Mouse (Mus musculus) T-helper 1 cell (primary cell): ENCODE measurements around the gene Lsamp.
"Not testable (repeated sequence)": the region's sequence is repeated elsewhere in the genome, so short reads cannot be mapped to it uniquely, and the experiment has no call there.

Source experiments
- in situ Hi-C: fragments of 300-600 bp; cut with MboI, MseI; formaldehyde crosslinking; loops from one replicate; pipeline ENCODE4 v1.15.1; 2025; ENCODE audit warnings: high pct_unique_total_duplicates

Gene Lsamp

DNA sequence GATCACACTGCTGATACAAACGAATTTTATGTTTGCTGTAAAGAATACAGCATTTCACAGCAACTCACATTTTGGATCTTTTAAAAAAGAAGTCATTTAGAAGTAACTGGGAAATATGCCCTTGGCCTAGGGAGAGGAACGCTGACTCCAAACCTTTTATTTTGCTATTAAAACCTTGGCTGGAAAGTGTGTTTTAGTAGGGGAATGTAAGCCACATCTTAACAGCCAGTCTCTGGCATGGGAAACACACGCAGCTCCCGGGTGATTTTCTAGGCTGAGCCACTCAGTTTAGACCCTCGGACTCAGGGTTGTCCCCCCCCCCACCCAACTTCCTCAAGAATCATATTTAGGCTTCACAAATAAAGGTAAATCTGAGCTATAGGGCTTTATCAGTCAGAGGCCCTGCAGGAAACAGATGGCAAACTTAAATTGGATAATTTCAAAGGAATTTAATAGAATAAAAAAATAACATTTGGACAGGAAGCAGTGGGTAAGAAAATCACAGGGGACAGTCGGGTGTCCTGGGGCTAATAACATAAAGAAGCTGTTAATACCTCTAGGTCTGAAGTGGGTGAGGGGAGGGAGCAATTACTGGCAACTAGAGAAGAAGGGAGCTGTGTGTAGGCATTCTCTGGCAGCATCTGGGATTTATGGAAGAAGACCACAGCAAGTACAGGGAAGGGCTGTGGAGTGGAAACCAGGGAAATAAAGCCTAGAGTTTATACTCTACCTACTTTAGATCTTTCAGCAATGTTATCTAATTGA is 1933.1 kb downstream of the Lsamp start:
- in situ Hi-C loops: no loop called here

DNA sequence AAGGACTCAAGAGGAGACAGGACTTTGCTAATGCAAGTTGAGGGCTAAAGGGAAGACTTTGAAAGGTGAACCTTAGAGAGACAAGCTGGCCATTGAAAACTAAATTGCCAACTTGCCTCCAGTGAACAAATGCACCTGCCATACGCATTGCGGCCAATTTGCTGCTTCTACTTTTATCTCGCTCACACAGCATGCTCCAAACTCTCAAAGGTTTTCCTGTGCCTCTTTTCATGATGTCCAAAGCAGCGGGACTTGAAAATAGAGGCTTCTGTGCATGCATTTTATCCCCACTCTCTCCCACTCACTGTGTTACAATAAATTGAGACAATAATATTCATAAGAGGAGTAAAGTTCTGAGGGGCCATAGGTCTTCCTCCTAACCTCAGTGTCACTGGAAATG is 1945.4 kb downstream of the Lsamp start:
- in situ Hi-C loops: no loop called here

DNA sequence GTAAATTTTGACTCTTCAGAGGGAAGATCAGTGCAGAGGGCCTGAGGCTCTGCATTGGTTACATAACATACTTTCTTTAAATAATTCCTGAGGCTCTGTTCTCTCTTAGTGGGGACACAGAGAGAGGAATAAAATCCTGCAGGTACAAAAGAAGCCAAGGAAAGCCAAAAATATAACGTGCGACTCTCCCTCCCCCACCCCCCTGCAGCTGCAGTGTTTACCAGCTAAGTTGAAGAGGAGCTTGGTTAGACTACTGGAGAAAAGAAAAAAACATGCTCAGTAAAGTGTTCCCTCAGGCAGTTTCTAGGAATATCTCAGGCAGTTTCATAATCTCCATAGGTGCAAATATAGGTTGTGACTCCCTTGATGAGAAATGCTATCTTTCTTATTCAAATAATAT is 1951.5 kb downstream of the Lsamp start:
- in situ Hi-C loops: no loop called here

DNA sequence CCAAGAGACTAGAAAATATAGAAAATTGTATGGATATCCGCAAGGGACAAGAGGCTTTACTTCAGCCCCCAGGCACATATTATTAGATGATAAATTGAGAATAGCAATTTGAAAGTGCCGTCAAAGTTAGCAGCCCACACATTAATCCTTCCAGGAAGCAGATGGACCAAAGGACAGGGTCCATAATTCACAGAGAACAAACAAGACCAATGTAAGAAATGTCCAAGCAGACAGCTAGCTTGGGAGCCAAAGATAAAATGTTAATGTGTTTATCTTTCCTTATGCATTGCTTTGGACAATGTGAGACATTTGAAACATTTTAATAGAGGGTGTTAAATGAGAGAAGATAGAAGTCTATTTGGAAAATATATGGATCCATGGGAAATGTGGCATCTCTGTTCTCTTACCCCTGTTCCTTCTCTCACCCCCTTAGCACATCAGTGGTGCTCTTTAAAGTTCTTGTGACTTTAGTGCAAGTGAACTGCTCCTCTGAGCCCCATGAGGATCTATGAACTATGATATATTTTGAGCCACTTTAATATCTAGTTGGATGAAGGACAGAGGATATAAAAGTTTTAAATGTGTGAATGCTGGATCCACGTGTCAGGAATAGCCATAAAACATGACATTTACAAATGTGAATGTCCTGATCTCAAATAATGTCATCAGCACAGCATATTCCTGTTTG is 1952.9 kb downstream of the Lsamp start:
- in situ Hi-C loops: no loop called here

DNA sequence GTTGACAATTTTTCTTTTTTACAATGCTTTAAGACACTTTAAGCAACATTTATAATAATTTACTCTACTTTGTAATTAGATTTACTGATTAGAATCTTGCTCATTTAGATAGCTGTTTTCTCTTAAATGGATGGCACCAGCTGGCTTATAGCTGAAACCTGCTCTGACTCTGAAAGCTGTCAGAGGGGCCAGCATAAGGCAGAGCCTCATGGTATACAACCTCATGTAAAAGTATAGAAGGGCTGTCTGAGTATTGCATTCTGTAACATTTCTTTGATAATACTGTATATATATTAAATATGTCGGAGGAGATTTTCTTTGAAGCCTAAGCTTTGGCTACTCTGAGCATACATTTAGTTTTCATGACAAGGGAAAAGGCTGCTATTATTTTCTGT is 1953.4 kb downstream of the Lsamp start:
- in situ Hi-C loops: no loop called here

DNA sequence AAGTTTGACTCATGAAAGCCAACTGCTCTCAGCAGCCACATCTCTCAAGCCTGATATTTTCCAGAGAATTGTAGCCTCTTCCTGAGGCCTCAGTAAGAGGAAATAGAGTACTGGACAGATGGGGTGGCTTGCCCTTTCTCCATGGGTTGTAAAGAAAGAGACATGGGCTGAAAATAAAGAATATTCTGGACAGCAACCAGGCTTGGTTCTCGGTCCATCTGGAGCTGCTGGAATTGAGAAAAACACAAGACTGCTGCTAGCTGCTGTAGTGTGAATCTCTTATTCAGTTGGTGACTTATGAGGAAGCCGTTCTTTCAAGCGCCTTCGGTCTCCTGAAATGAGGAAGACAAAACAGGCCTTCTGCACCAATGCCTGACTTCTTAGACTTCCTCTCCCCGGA is 1954.1 kb downstream of the Lsamp start:
- in situ Hi-C loops: no loop called here

DNA sequence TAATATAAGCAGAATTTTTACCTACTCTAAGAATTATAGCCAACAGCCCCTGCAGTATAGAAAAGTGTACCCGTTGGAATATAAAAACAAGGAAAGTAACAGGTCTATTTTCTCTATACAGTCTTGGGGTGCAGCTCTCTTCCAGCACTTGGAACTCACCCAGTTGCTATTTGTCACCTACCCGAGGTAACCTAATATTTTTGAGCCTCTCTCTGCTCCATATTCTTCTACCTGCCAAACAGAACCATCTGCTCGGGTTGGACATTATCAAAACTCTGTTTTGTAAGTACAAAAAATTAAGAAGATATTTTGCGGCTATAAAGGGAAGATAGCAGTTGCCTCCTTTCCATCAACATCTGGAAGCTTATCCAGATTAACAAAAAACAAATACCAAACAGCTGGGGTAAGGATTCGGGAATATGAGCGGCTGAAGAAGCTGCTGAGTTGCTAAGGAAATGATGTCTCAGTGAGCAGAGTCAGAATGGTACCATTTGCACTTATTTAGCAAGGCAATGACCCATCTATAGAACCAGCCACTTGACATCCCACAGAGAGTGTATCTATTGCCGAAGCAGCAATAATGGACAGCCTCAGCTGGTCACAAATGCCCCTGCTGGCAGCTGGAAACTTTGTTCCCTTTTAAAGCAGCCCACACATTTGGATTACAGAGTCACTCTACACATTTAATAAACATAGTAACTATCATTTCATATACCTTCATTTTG is 1957.6 kb downstream of the Lsamp start:
- in situ Hi-C loops: no loop called here

DNA sequence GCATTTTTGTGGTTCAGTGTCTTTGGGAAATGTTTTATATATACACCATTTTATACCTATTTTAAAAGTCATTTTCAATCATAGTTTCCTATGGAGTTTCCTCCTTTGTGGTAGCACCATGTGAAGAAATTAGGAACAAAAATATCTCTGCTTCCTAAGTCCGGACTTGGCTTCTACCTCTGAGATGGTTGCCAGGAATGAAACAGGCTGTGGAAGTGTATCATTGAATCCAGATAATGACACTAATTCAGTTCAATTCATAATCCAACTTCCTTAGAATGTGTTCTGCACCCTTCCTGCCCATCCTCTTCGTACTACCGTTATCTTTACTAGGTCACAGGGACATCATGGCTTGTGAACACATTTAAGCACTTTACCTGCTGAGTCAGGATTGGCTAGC is 1973.7 kb downstream of the Lsamp start:
- in situ Hi-C loops: no loop called here

DNA sequence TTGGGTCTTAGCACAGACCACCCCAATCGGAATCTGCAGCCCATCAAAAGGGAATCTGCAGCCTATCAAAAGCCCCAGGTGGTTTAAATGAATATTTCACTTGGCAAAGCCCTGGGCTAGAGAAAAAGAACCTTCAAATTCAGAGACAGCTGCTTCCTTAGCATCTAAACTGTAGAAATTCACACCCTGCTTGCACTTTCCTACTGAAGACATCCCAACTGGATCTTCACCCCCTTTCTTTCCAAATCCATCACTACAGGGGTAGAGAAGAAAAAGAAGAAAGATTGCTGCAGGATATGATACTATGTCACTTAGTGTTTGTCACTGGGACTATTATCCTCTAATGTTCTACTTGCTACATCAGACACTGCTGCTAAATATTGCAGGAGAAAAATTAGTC is 1981.5 kb downstream of the Lsamp start:
- in situ Hi-C loops: no loop called here

DNA sequence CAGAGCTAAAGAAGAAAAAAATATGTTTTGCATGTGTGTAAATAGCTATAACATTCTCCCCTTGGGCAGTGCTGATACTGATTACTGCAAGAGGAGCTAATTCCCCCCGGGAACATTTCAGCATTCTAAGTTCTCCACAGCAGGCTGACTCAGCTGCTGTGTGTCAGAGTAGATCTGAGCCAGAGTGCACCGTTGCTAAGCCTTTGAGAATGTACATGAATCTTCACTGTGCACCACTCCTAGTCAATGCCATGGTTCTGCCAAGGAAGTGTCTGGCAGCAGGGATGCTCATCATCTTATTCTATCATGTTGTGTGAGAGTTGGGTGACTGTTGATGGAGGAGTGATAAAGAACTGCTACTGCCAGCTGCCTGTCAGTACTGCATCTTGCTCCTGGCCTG is 1985.1 kb downstream of the Lsamp start:
- in situ Hi-C loops: no loop called here

DNA sequence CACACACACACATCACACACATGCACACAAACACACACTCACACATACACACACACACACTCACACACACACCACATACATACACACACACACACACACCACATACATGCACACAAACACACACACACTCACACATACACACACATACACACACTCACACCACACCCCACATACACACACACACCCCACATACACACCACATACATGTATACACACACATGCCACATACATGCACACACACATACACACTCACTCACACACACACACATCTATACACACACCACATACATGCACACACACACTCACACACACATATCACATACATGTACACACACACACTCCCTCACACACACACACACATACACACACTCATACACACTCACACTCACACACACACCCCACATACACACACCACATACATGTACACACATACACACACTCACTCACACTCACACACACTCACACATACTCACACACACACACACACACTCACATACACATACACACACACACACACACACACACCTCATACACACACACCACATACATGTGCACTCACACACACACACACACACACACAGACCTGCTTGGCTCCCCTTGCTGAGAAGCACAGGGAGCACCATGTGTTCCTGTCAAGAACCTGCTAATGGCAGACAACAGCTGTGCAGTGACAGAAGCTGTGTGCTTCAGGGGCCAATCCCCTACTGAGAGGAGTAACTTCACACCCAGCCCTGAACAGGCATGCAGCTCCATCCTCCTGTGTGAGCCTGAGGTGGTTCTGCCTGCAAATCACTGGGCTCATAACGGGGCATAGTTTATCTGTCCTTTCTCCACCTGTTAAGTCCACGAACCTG is 1990.9 kb downstream of the Lsamp start:
- in situ Hi-C loops: no loop called here

DNA sequence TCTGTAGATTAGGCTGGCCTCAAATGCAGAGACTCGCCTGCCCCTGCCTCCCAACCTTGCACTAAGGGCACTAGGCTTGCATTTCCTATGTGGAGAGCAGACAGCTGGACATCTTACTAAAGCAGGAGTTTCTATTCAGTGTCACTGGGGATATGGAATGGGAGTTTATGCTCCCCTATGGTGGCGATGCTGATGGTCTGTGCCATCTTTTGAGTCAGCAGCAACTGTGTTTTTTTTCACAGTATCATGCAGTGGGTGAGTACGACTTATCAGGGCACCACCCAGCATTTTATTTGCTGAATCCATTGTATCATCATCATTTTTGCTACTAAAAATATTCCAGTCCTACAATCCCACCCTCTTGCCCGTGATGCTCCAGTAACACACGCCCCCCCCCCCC is 1992.7 kb downstream of the Lsamp start:
- in situ Hi-C loops: no loop called here

DNA sequence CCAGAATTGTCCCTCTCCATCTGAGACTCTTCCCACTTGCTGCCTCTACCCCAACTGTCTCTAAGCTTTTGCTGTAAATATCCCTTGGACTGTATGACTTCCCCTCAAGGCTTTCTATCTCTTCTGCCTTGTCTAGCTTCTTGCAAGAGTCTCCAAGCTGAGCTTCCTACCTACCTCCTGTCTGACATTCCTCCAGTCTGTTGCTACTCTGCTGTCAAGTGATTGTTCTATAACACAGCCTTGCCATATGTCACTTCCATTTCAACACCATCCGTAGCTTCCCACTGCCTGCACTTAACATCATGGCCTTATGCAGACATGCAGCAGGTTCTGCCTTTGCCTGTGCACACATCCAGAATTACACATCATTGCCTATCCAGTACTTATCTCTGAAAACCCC is 2012.8 kb downstream of the Lsamp start:
- in situ Hi-C loops: no loop called here

DNA sequence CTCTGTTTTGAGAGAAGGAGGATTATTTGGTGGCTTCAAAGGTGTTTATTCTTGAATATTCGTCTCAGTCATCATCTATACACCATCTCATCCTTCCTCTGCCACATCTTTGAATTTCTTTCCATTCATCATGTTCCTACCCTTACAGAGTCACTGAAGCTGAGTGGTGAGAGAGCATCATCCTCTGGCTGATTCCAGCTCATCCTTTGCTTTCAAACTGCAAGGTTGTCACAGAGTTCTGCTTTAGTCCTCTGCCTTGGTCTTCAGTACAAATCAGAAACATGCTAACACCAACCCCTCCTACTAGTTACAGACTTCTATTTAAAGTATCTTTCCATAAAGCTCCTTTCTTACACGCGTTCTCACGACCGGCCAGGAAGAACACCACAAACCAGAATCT is 2018.8 kb downstream of the Lsamp start:
- in situ Hi-C loops: no loop called here

DNA sequence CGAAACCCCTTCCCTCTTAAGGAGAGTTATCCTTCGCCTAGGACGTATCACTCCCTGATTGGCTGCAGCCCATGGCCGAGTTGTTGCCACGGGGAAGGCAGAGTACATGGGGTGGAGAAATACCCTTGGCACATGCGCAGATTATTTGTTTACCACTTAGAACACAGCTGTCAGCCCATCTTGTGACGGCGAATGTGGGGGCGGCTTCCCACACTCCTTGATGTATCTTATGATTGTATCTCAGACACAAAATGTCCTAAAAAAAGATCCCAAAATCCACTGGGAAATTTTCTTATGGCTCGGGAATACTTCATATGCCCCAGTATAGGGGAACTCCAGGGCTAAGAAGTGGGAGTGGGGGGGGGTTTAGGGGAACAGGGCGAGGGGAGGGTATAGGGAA is 2019.3 kb downstream of the Lsamp start:
- in situ Hi-C loops: not testable (repeated sequence)

DNA sequence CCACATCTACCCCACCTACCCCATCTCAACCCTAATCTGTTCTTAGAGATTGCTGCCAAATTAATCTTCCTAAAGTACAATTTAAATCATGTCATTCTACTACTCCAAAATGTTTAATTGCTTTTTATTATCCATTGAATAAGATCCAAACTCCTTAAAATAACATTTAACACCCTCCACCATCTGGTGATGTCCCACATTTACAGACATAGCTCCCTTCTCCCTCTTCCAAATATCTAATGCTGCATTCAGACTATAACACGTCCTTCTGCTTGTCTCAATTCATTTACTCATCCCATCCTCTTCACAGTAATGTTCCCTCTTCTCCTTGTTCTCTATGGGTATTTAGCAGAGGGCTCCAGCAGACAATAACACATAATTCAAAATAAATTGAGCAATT is 2020.0 kb downstream of the Lsamp start:
- in situ Hi-C loops: no loop called here

DNA sequence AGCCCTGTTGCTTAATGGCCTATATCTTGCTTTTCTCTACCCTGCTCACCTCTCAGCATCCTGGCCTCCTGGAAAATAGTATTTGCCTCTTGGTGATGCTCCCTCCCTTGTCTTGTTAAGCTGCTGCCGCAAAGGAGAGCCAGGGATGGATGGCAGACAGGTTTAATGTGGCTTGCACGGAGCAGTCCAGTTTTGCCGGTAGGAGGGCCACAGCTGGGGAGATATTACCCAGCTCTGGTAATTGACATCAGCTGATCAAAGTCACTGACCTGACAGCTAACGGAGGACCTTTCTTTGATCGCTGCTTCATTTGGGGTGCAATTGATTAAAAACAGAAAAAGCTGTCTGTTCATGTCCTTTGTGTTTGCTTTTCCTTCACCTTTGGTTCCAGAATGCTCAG is 2030.8 kb downstream of the Lsamp start:
- in situ Hi-C loops: no loop called here

DNA sequence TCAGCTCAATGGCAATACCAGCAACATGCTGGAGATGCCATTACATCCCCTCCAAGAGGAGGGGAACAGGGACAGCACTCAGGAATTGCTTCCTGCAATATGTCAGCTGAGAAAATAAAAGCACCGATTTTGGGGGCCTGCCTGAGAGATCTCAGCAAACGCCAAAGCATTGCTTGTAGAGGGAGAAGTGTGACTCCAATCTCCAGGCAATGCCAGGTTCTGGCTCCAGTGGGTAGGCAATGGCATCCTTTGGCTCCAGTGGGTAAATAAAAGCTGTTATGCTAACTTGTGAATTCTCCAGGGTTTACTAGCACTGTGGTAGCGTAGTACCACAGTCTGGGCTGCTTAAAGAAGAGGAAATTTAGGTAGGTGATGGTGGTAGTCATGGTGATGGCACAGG is 2031.3 kb downstream of the Lsamp start:
- in situ Hi-C loops: no loop called here

DNA sequence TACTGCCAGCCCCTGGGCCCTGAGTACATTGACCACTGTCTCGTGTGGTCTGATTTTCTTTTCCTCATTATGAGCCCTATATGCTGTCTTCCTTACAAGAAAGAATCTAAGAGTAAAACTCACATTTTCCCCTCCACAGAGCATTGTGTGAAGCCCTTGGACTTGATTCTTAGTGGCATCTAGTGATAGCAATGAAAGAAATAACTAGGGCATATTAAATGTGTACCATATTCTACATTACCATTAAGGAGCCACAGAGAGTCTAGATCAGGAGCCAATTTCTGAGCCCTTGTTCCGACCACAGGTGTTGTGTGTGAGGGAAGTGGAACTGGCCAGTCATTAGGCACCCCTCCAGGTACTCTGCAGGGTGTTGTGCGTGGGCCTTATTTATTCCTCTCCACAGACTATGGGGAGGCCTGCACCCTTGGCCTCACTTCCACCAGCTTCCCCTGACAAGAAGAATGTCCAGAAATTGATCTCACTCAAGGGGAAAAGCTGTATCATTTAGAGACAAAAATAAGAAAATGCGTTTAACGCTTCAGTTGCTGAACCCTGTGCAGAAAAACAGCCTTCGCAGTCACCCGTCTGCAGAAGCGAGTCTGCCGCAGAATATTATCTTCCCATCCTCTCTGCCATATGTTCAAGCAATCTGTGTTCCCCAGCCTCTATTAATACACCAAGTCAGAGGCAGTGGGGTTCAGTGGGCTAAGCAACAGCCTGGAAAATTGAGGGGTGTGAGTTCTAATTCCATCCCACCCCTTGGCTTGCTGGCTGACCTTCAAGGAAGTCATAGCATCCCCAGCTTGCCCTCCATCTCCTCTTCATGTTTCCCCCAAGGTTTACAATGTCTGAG is 2032.9 kb downstream of the Lsamp start:
- in situ Hi-C loops: no loop called here

DNA sequence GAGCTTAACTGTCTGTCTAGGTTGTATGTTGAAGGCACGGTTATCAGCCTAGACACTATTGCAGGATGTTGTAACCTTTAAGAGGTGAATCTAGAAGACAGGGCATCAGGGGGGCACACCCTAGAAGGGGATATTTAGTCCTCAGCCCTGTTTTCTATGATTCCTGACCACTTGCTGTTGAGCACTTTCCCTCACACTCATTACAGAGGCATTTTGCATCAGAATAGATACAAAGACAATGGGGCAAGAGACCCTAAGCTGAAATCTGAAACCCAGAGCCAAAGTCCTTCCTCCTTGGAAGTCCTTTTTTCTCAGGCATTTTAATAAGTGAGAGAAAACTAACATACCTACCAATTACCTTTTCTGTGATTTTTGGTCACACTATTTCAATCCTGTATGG is 2038.4 kb downstream of the Lsamp start:
- in situ Hi-C loops: no loop called here

DNA sequence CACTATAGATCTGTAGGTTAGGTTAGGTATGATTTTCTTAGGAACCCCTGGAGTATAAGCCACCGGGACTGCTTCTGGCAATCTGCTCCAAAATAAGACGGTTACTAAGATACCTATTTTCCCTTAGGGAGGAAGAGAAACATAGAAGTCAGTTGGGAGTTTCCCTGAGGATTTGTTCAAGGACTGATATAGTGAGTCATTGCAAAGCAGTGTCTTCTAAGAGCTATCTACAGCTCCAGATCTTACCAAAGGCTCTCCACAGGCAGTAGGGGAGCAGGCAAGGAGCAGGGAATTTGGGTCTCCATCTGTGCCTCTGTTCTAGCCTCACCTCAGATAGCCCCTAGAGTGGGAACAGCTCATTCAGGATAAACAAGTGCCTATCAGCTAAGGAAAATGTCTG is 2047.9 kb downstream of the Lsamp start:
- in situ Hi-C loops: no loop called here
